ENCODE assay signal across 7 mouse cellular contexts in genomic region chr13:12502665-12503237, GRCm38 (mm10). TPM values are rescaled to one million over a fixed set of nuclear protein-coding genes. Genes with fewer than 3 reads are reported as not detected.
A peak's percentile ranks its signal among the peaks of the same experiment; 100 is the strongest.
DNase-seq lines count a peak whose midpoint lies in the region; ATAC-seq lines count a peak whose summit lies in the region.

No protein-coding gene starts in this region.

- no peak overlapping the region for H3K9ac ChIP-seq in neural tube, embryonic 11.5 days (ENCODE audit: low read length)

- peak; percentile 8 for ATAC-seq in neural tube, embryonic 11.5 days (ENCODE audit: insufficient read depth, low FRiP score, low TSS enrichment)
- peak; percentile 69 for ATAC-seq in common myeloid progenitor, adult 5-6 weeks (replicated peaks; ENCODE audit: low read depth, poor library complexity, severe bottlenecking)

- H3K4me2 ChIP-seq in neural tube, embryonic 11.5 days (ENCODE audit: low read depth), result no peak overlapping the region

- H3K27ac ChIP-seq in neural tube, embryonic 11.5 days (ENCODE audit: low read depth, low read length), result peak overlapping the region; percentile 15; the same call in 1 of the 2 replicates
- H3K27ac ChIP-seq in limb, embryonic 10.5 days, result peak overlapping the region; percentile 56; the same call in 1 of the 2 replicates

- H3K4me3 ChIP-seq in neural tube, embryonic 11.5 days (ENCODE audit: low read depth, low read length), result no peak overlapping the region
- H3K4me3 ChIP-seq in limb, embryonic 10.5 days, result no peak overlapping the region

- 39% methylated on average over 4 of the region's 4 CpGs for WGBS in neural tube, embryonic 11.5 days
- WGBS in limb, embryonic 10.5 days, result 63% methylated on average over 4 of the region's 4 CpGs

- no peaks in the 10 kb centered on the region for H3K36me3 ChIP-seq in neural tube, embryonic 11.5 days (ENCODE audit: control insufficient read depth, insufficient read depth, low read length)
- no peaks in the 10 kb centered on the region for H3K36me3 ChIP-seq in limb, embryonic 10.5 days
- peaks cover 8% of the 10 kb centered on the region; the same call in 1 of the 2 replicates for H3K36me3 ChIP-seq in splenic B cell, adult 2 months (ENCODE audit: control insufficient read depth, insufficient read depth, low read length, poor library complexity, severe bottlenecking)

- DNase-seq in neural tube, embryonic 11.5 days (ENCODE audit: low spot score), result no peak
- DNase-seq in neural tube, embryonic 10.5 days (ENCODE audit: extremely low spot score, low spot score), result no peak
- no peak for DNase-seq in limb, embryonic 10.5 days (ENCODE audit: low spot score)
- DNase-seq in splenic B cell, adult 2 months (ENCODE audit: low read depth, low spot score), result peak; percentile 32
- DNase-seq in adrenal gland, postnatal 25 days, result no peak
- DNase-seq in adrenal gland, adult 18-20 months (ENCODE audit: low spot score in 2 of 2), result no peak

- no peaks in the 10 kb centered on the region for H3K9me3 ChIP-seq in neural tube, embryonic 11.5 days (ENCODE audit: control insufficient read depth, low read length)
- no peaks in the 10 kb centered on the region for H3K9me3 ChIP-seq in limb, embryonic 10.5 days (replicated peaks)

- no peaks in the 10 kb centered on the region for H3K4me1 ChIP-seq in neural tube, embryonic 11.5 days (ENCODE audit: control insufficient read depth, insufficient read depth, low read length)
- H3K4me1 ChIP-seq in limb, embryonic 10.5 days, result peaks cover 5% of the 10 kb centered on the region; the same call in 1 of the 2 replicates

- no peaks in the 10 kb centered on the region for H3K27me3 ChIP-seq in neural tube, embryonic 11.5 days (ENCODE audit: control insufficient read depth, insufficient read depth, low read length)
- H3K27me3 ChIP-seq in limb, embryonic 10.5 days (ENCODE audit: low read depth, poor library complexity, severe bottlenecking), result no peaks in the 10 kb centered on the region
- H3K27me3 ChIP-seq in splenic B cell, adult 2 months (ENCODE audit: control insufficient read depth, insufficient read depth, low read length, poor library complexity, severe bottlenecking), result no peaks in the 10 kb centered on the region

RNA-seq across cellular contexts. Expression of gene Edaradd, which starts 17.5 kb away (rescaled TPM):
- polyA plus RNA-seq in neural tube, embryonic 11.5 days (2014; fragmentation: Nextera tagmentation; extraction: Ambion mirVana), result 1.0 TPM in 2 replicates
- 0.23 TPM in 1 of 2 replicates, not detected in the other for total RNA-seq in common myeloid progenitor, adult 5-6 weeks (2017)
- 1.3 and 1.7 TPM in 2 replicates for polyA plus RNA-seq in limb, embryonic 10.5 days (2016; fragmentation: Nextera tagmentation; extraction: Ambion mirVana)
- 0.14 and 0.18 TPM in 2 replicates for total RNA-seq in adrenal gland, postnatal 25 days (2021)
- total RNA-seq in adrenal gland, adult 18-20 months (2021), result under 1 TPM; 0.06 to 0.07 TPM

RNA-seq across cellular contexts. Expression of gene Lgals8, which starts 38.0 kb away (rescaled TPM):
- 14.3 and 15.6 TPM in 2 replicates for polyA plus RNA-seq in neural tube, embryonic 11.5 days (2014; fragmentation: Nextera tagmentation; extraction: Ambion mirVana)
- total RNA-seq in common myeloid progenitor, adult 5-6 weeks (2017), result 53.0 and 53.8 TPM in 2 replicates
- 5.6 and 10.6 TPM in 2 replicates for polyA plus RNA-seq in limb, embryonic 10.5 days (2016; fragmentation: Nextera tagmentation; extraction: Ambion mirVana)
- 72.0 and 104 TPM in 2 replicates for total RNA-seq in adrenal gland, postnatal 25 days (2021)
- 10 to 100 TPM; 65.8 to 74.2 TPM for total RNA-seq in adrenal gland, adult 18-20 months (2021)
